Mouse (Mus musculus) E14TG2a.4 (cell line): ENCODE results near the gene Vsig10.
A peak's percentile ranks its signal among the peaks of the same experiment; 100 is the strongest.
"Not testable (repeated sequence)": the region's sequence is repeated elsewhere in the genome, so short reads cannot be mapped to it uniquely, and the experiment has no call there.

Source experiments
- H3K27me3 ChIP-seq: 2 replicates; pipeline ENCODE4 v1.6.1; 2014; ENCODE audit warnings: low read length, control low read depth; ENCODE audit not compliant: insufficient read depth
- H3K36me3 ChIP-seq: 2 replicates; pipeline ENCODE4 v1.6.1; 2014; ENCODE audit warnings: low read length, control low read depth; ENCODE audit not compliant: insufficient read depth
- H3K4me1 ChIP-seq: replicated peaks from 2 replicates; pipeline ENCODE4 v1.6.1; 2014; ENCODE audit warnings: low read depth, low read length, control low read depth
- H3K4me3 ChIP-seq: replicated peaks from 2 replicates; pipeline ENCODE4 v1.5.1; 2014; ENCODE audit warnings: mild to moderate bottlenecking, low read length
- H3K9me3 ChIP-seq: 2 replicates; pipeline ENCODE4 v1.6.1; 2014; ENCODE audit warnings: low read length, control low read depth
- CTCF ChIP-seq: conservative IDR thresholded peaks from 2 replicates; pipeline ENCODE4 v1.5.1; 2014; ENCODE audit warnings: low read length
- NANOG ChIP-seq: IDR thresholded peaks from 2 replicates; pipeline ENCODE4 v1.6.1; 2014; ENCODE audit warnings: borderline replicate concordance, low read length, mixed read lengths
- POU5F1 ChIP-seq: IDR thresholded peaks from 2 replicates; pipeline ENCODE4 v1.6.1; 2014; ENCODE audit warnings: low read length, borderline replicate concordance

The Vsig10 gene

GRCm38 (mm10) chr5:117291312-117291711, 27.6 kb upstream of the Vsig10 start:
- no peaks in the 10 kb centered on the region for H3K9me3 ChIP-seq
- no peaks in the 10 kb centered on the region for H3K36me3 ChIP-seq
- peaks cover 55% of the 10 kb centered on the region for H3K4me1 ChIP-seq
- no peak overlapping the region for H3K4me3 ChIP-seq
- no peak for TF ChIP-seq POU5F1
- TF ChIP-seq CTCF: peak; percentile 82
- H3K27me3 ChIP-seq: peaks cover 4% of the 10 kb centered on the region; the same call in 1 of the 2 replicates

- TF ChIP-seq POU5F1 (no peak), CTCF (no peak), NANOG (no peak)
- Histone ChIP-seq H3K36me3 (no peaks in the 10 kb centered on the region), H3K4me3 (peak overlapping the region; percentile 23; the same call in 1 of the 2 replicates), H3K4me1 (peaks cover 55% of the 10 kb centered on the region), H3K9me3 (no peaks in the 10 kb centered on the region), H3K27me3 (peaks cover 4% of the 10 kb centered on the region; the same call in 1 of the 2 replicates)
Observed at GRCm38 (mm10) chr5:117292547-117292946, 26.3 kb upstream of the Vsig10 start.

- not testable (repeated sequence) for H3K9me3 ChIP-seq, H3K36me3 ChIP-seq, H3K27me3 ChIP-seq
- peak overlapping the region; percentile 49 for H3K4me3 ChIP-seq
- H3K4me1 ChIP-seq: peaks cover 44% of the 10 kb centered on the region
Observed at GRCm38 (mm10) chr5:117293776-117294175, 25.1 kb upstream of the Vsig10 start.

DNA sequence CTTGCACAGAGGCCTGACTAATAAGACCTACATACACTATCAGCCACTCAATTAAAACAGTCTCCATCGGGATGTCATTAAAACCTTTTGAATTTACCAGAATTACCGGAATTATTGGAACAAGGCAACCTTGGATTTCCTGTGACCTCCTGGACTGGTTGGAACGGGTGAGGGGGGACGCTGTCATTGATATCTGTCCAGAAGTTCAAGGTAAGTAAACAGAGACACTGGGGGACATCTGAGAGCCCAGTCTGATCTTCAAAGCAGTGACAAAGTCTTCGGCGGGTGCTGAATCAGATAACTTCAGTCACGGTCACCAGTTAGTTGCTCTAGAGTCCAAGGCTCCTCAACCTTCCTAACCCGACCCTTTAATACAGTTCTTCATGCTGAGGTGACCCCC, 23.9 kb upstream of the Vsig10 start:
- TF ChIP-seq NANOG (no peak), CTCF (no peak), POU5F1 (no peak)
- no peaks in the 10 kb centered on the region for H3K9me3 ChIP-seq
- H3K4me3 ChIP-seq: no peak overlapping the region
- peaks cover 44% of the 10 kb centered on the region for H3K4me1 ChIP-seq
- no peaks in the 10 kb centered on the region for H3K27me3 ChIP-seq
- H3K36me3 ChIP-seq: no peaks in the 10 kb centered on the region

GRCm38 (mm10) chr5:117302899-117303298, 16.0 kb upstream of the Vsig10 start:
- TF ChIP-seq CTCF: no peak
- TF ChIP-seq NANOG: no peak
- TF ChIP-seq POU5F1: no peak
- Histone ChIP-seq H3K36me3 (no peaks in the 10 kb centered on the region), H3K27me3 (no peaks in the 10 kb centered on the region)

DNA sequence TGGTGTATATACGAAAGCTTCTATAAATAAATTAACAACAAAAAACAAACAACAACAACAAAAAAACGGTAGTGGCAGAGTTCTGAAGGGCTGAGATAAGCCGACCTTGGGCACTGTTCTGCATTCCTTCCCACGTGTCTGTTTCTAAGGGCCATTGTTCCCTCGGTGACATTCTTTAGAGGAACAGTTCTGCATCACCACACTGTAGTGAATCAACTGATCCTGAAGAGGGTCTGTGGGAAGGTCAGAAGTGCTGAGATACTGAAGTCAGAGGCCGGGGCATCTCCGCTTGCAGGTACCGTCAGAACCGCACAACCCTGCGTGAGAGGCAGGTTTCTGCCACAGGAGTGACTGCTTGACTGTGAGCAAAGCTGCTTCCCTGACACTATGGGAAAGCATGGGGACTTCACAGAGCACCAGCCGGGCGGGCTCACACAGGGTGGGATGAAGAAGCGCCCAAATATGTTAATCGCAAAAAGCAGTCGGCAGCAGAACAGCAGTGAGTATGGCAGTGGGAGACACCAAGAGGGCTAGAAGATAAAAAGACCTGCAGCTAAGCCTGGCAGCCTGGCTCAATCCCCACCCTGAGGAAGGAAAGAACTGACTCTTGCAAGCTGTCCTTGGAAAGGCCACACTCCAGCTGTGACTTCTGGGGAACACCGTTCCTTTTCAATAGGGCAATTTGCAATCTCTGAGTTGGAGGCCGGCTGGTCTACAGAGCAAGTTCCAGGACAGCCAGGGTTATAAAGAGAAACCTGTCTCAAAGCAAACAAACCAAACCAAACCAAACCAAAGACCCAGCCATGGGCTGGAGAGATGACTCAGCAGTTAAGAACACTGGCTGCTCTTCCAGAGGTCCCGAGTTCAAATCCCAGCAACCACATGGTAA, 14.9 kb upstream of the Vsig10 start:
- H3K27me3 ChIP-seq: no peaks in the 10 kb centered on the region
- peaks cover 46% of the 10 kb centered on the region for H3K4me1 ChIP-seq
- H3K36me3 ChIP-seq: no peaks in the 10 kb centered on the region
- no peak for TF ChIP-seq POU5F1
- no peak for TF ChIP-seq NANOG
- TF ChIP-seq CTCF: no peak
- H3K9me3 ChIP-seq: no peaks in the 10 kb centered on the region
- H3K4me3 ChIP-seq: peak overlapping the region; percentile 57

More at GRCm38 (mm10) chr5:117302899-117303298, 16.0 kb upstream of the Vsig10 start:
- no peaks in the 10 kb centered on the region for H3K9me3 ChIP-seq
- peaks cover 40% of the 10 kb centered on the region for H3K4me1 ChIP-seq
- peak overlapping the region; percentile 57; the same call in 1 of the 2 replicates for H3K4me3 ChIP-seq

- peak; percentile 57 for TF ChIP-seq CTCF
- TF ChIP-seq NANOG: no peak
- no peak for TF ChIP-seq POU5F1
- H3K27me3 ChIP-seq: no peaks in the 10 kb centered on the region
- no peaks in the 10 kb centered on the region for H3K9me3 ChIP-seq
- peaks cover 53% of the 10 kb centered on the region for H3K4me1 ChIP-seq
- H3K36me3 ChIP-seq: no peaks in the 10 kb centered on the region
- H3K4me3 ChIP-seq: no peak overlapping the region
Observed at GRCm38 (mm10) chr5:117304947-117305346, 13.9 kb upstream of the Vsig10 start.

GRCm38 (mm10) chr5:117305754-117306153, 13.1 kb upstream of the Vsig10 start:
- Histone ChIP-seq H3K27me3 (peaks cover 4% of the 10 kb centered on the region; the same call in 1 of the 2 replicates), H3K36me3 (no peaks in the 10 kb centered on the region)
- no peak for TF ChIP-seq NANOG
- 0 out of 2 replicates have a peak, but pooled peaks have one; percentile 2 for TF ChIP-seq CTCF

DNA sequence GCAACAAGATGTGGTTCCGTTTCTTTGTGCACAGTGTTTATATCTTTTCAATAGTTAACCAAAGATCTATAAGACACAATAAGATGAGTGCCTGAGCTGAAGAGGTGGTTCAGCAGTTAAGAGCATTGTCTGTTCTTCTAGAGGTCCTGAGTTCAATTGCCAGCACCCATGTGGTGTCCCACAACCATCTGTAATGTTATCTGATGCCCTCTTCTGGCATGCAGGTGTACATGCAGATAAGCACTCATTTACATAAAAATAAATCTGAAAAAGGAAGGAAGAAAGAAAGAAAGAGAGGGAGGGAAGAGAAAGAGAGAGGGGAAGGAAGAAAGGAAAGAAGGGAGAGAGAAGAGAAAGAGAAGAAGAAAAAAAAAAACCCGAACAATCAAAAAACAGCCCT, 12.1 kb upstream of the Vsig10 start:
- TF ChIP-seq NANOG (no peak), POU5F1 (no peak), CTCF (peak; percentile 27; the same call in 1 of the 2 replicates)
- peaks cover 5% of the 10 kb centered on the region; the same call in 1 of the 2 replicates for H3K27me3 ChIP-seq

More at GRCm38 (mm10) chr5:117305754-117306153, 13.1 kb upstream of the Vsig10 start:
- H3K9me3 ChIP-seq: no peaks in the 10 kb centered on the region
- H3K4me1 ChIP-seq: peaks cover 61% of the 10 kb centered on the region
- H3K4me3 ChIP-seq: no peak overlapping the region

More for the DNA sequence above, 12.1 kb upstream of the Vsig10 start:
- Histone ChIP-seq H3K4me1 (peaks cover 62% of the 10 kb centered on the region), H3K9me3 (no peaks in the 10 kb centered on the region), H3K36me3 (no peaks in the 10 kb centered on the region), H3K4me3 (no peak overlapping the region)
